In the genomic region with DNA sequence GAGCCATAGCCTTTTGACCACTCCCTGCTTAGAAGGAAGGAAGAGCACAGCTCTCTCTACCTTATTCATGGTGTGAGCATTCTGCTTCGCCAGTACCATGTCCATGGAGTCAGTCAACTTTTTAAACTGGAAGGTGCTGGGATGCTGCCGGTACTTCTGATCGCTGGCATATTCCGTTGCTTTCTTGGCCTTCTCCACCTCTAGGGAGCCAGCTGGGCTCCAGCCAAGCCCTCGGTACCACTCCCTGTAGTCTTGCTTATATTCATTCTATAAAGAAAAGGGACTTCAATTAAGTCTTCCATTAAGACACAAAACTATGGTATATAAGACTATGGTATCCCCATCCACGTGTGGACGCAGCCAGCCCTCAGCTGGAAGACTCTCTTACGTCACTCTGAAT, we compare ENCODE assay signal across 13 mouse cellular contexts.
"Had no signal": no experiment of that assay in that cellular context is flagged by ENCODE, and none has a peak within 500 bp of the region (broad histone marks: within the 10 kb centered on the region; RNA-seq: fewer than 3 reads in every experiment).

No protein-coding gene starts in this region.

- DNase-seq: heart, adult 11 months; heart, adult 2 months; heart, postnatal 14 days; heart, postnatal 36 days; kidney, adult 11 months; kidney, adult 2 months; kidney, adult 9 months; kidney, postnatal 14 days; kidney, postnatal 36 days; layer of hippocampus, adult 9-11 months; layer of hippocampus, postnatal 36 days; left cerebral cortex, postnatal 4 days; lung, adult 18-20 months had no signal
